Mouse (Mus musculus): ENCODE measurements at regions not wholly inside any gene's neighbourhood (a gene's known extent, or its start where the extent isn't known, plus 50 kb on each side); places are given as distances from the start of the nearest gene placed in this dataset.

- WGBS, result 17% methylated on average over 3 of the region's 3 CpGs
- H3K4me1 ChIP-seq (replicated peaks), result no peaks in the 10 kb centered on the region
- no peaks in the 10 kb centered on the region for H3K27me3 ChIP-seq
- no peak overlapping the region for H3K4me2 ChIP-seq
- H3K27ac ChIP-seq (replicated peaks), result no peak overlapping the region
- no peaks in the 10 kb centered on the region for H3K36me3 ChIP-seq
- no peak overlapping the region for H3K4me3 ChIP-seq
- ATAC-seq (ENCODE audit: low read depth), result no peak
- no peak overlapping the region for H3K9ac ChIP-seq
- no peaks in the 10 kb centered on the region for H3K9me3 ChIP-seq
Measured at GRCm38 (mm10) chr19:15242781-15243180, 644.9 kb upstream of the Tle4 start.

DNA sequence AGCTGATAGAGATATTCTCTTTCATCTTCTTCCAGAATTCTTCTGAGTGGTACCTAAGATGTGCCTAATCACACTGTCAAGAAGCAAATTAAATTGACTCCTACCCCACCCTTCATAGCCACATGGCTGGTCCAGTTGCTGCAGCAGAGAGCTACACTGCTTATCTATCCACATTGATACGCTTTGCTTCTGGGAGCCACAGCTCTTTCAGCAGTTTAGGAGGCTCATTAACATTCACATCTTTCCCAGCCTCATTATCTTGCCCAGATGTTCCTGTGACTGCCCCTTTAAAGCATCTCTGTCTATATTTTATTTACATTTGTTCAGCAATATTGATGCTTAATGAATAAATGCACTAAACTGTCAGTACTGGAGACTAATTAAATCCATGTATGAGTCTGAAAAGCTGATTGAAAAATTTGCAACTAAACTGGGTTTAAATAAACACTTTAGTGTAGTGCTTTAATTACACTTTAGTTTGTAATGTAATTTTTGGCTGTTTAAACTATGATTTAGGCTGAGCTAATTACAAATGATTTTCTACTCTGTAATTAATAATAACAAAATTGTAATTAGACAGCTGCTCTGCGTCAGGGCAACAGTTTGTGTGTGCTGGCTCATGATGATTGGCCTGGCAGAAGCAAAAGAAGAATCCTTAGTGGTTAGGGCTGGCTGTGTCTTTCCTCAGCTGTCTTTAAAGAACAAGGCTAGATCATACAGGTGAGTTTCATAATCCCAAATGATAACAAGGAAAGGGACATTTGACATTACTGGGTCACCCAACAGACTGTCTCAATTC is 632.5 kb upstream of the Tle4 start:
- no peaks in the 10 kb centered on the region for H3K9me3 ChIP-seq
- H3K9ac ChIP-seq, result no peak overlapping the region
- H3K27me3 ChIP-seq, result no peaks in the 10 kb centered on the region
- H3K4me2 ChIP-seq, result no peak overlapping the region
- peak; percentile 74 for ATAC-seq (ENCODE audit: low read depth)
- H3K36me3 ChIP-seq, result no peaks in the 10 kb centered on the region
- peaks cover 5% of the 10 kb centered on the region; the same call in 1 of the 2 replicates for H3K4me1 ChIP-seq (replicated peaks)
- H3K27ac ChIP-seq (replicated peaks), result no peak overlapping the region
- 42% methylated on average over 2 of the region's 2 CpGs for WGBS
- no peak overlapping the region for H3K4me3 ChIP-seq

- H3K27ac ChIP-seq (replicated peaks), result no peak overlapping the region
- H3K4me2 ChIP-seq, result no peak overlapping the region
- H3K27me3 ChIP-seq, result no peaks in the 10 kb centered on the region
- no peaks in the 10 kb centered on the region for H3K4me1 ChIP-seq (replicated peaks)
- WGBS, result 89% methylated on average over 3 of the region's 3 CpGs
- no peaks in the 10 kb centered on the region for H3K36me3 ChIP-seq
- H3K9ac ChIP-seq, result no peak overlapping the region
- H3K9me3 ChIP-seq, result no peaks in the 10 kb centered on the region
- no peak for ATAC-seq (ENCODE audit: low read depth)
- no peak overlapping the region for H3K4me3 ChIP-seq
Measured at GRCm38 (mm10) chr19:15217387-15217786, 619.5 kb upstream of the Tle4 start.

DNA sequence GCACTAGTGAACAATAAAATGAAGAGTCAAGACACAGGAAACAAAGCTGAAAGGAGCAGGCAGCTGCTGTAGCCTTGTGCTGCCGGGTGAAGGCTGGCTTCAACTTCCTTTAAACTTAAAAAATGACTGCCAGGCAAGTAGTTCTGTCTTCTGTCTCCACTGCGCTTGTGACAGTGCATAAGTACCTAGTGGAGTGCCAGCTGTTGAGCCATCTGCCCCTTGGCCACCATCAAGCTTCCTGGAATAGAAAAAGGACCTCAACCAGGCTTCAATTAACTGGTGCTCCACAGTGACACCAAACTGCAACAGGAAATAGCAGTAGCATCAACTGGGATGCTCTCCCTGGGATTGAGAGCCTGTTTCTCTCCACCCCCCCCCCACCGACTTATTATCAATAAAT is 616.8 kb upstream of the Tle4 start:
- Histone ChIP-seq H3K36me3 (no peaks in the 10 kb centered on the region), H3K4me1 (replicated peaks) (no peaks in the 10 kb centered on the region), H3K4me2 (no peak overlapping the region), H3K9me3 (no peaks in the 10 kb centered on the region), H3K9ac (no peak overlapping the region), H3K27ac (replicated peaks) (no peak overlapping the region), H3K4me3 (no peak overlapping the region), H3K27me3 (no peaks in the 10 kb centered on the region)
- no peak for ATAC-seq (ENCODE audit: low read depth)
- 72% methylated on average over 3 of the region's 3 CpGs for WGBS

DNA sequence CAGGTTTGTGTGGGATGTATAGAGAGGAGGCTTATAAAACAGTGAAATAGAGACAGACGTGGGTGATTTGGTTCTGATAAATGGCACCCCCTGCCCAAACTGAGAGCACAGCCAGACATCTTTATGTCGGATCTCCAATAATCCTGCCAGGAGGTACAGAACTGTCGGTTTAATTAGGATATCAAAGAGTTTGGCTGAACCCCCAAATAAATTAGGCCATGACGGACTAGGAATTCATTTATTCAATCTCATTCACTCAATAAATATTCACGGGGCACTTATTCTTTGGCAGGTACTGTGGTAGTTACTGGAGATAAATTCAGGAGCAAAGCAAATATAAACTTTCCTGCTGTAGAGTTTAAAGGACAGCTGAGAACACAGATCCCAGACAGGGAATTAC is 615.0 kb upstream of the Tle4 start:
- H3K9me3 ChIP-seq, result no peaks in the 10 kb centered on the region
- 37% methylated on average over 5 of the region's 5 CpGs for WGBS
- no peaks in the 10 kb centered on the region for H3K36me3 ChIP-seq
- H3K4me1 ChIP-seq (replicated peaks), result no peaks in the 10 kb centered on the region
- no peak for ATAC-seq (ENCODE audit: low read depth)
- no peak overlapping the region for H3K4me3 ChIP-seq
- no peak overlapping the region for H3K9ac ChIP-seq
- no peak overlapping the region for H3K4me2 ChIP-seq
- no peaks in the 10 kb centered on the region for H3K27me3 ChIP-seq
- H3K27ac ChIP-seq (replicated peaks), result no peak overlapping the region

DNA sequence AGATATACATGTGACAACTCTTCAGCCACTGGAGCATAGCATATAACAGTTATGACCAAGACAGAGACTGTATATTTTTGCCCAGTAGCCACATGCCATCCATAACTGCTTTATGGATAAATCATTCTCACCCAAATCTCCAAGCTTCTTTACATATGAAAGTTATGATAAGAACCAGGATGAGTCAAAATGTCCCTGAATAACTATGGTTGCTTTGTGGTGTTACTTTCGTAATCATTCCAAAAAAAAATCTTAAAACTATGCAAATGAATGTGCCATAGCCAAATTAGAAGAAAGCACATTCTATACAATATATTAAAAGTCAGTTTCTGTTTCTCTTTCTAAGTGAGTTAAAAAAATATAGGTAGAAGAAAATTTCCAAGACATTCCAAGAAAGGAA is 605.2 kb upstream of the Tle4 start:
- Histone ChIP-seq H3K27me3 (no peaks in the 10 kb centered on the region), H3K9ac (no peak overlapping the region), H3K36me3 (no peaks in the 10 kb centered on the region), H3K4me1 (replicated peaks) (peaks cover 16% of the 10 kb centered on the region), H3K9me3 (no peaks in the 10 kb centered on the region), H3K4me3 (no peak overlapping the region), H3K27ac (replicated peaks) (no peak overlapping the region), H3K4me2 (no peak overlapping the region)
- 88% methylated on average over 1 of the region's 1 CpGs for WGBS
- ATAC-seq (ENCODE audit: low read depth), result no peak

GRCm38 (mm10) chr19:15201262-15201661 is 603.4 kb upstream of the Tle4 start:
- Histone ChIP-seq H3K9me3 (no peaks in the 10 kb centered on the region), H3K4me3 (no peak overlapping the region), H3K9ac (no peak overlapping the region), H3K27me3 (no peaks in the 10 kb centered on the region), H3K4me2 (no peak overlapping the region), H3K36me3 (no peaks in the 10 kb centered on the region), H3K27ac (replicated peaks) (peak overlapping the region; percentile 54; the same call in 1 of the 2 replicates), H3K4me1 (replicated peaks) (peaks cover 16% of the 10 kb centered on the region)
- WGBS, result 20% methylated on average over 3 of the region's 3 CpGs
- ATAC-seq (ENCODE audit: low read depth), result peak; percentile 27

DNA sequence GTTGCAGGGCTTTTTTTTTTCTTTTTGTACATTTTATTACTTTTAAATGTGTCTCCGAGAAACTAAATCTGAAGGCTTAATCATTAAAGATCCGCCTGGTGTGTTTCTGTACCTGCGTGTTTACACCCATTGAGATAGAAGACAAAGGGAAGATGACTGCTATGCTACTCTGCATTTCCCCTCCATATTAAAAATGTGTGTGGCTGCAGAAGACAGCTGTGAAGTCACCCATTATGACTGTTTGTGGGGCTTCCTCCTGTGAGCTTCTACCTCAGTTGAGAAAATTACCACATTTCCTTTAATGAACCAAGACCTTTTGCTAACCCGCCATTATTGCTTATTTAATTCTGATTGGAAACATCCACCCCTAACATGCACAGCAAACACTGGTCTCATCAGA is 602.9 kb upstream of the Tle4 start:
- H3K36me3 ChIP-seq, result no peaks in the 10 kb centered on the region
- peak overlapping the region; percentile 54 for H3K27ac ChIP-seq (replicated peaks)
- no peak overlapping the region for H3K4me3 ChIP-seq
- no peaks in the 10 kb centered on the region for H3K27me3 ChIP-seq
- 57% methylated on average over 4 of the region's 4 CpGs for WGBS
- H3K4me2 ChIP-seq, result no peak overlapping the region
- peaks cover 16% of the 10 kb centered on the region for H3K4me1 ChIP-seq (replicated peaks)
- H3K9ac ChIP-seq, result no peak overlapping the region
- H3K9me3 ChIP-seq, result no peaks in the 10 kb centered on the region
- ATAC-seq (ENCODE audit: low read depth), result peak; percentile 27; the same call in 1 of the 2 replicates

DNA sequence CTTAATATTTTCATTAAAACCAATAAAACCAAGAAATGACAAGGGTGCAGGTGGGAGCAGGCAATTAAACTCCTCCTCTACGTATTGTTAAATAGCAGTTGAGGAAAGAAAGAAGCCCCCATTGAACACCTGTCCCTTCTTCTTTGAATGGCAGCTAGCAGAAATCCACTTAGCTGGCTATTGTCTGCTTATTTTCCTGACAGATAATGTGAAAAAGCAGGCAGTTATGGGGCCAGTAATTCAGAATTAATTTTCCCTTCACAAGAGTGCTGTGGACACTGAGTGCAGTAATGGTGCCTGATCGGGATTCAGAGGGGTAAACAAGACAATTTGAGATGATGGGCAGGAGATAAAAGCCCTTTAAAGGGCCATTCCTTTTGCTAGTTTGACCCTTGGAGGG is 602.5 kb upstream of the Tle4 start:
- Histone ChIP-seq H3K36me3 (no peaks in the 10 kb centered on the region), H3K4me3 (no peak overlapping the region), H3K9ac (no peak overlapping the region), H3K27me3 (no peaks in the 10 kb centered on the region), H3K4me1 (replicated peaks) (peaks cover 16% of the 10 kb centered on the region), H3K4me2 (no peak overlapping the region), H3K27ac (replicated peaks) (peak overlapping the region; percentile 54; the same call in 1 of the 2 replicates), H3K9me3 (no peaks in the 10 kb centered on the region)
- WGBS, result 22% methylated on average over 2 of the region's 2 CpGs
- no peak for ATAC-seq (ENCODE audit: low read depth)

DNA sequence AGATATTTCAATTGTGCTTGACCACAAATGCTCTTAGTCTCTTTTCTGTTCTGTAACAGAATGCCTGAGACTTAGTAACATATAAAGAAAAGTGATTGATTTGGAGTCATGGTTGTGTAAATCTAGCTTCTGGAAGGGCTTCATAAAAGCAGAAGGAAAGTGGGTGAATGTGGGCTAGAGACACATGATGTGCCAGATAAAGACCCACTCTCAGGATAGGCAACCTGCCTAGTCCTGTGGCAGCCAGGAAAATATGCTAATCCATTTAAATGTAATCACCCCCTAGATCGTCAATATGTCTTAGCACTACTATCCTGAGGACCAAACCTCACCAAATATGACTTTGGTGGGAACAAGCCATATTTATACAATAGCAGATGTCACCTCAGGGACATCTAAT is 601.8 kb upstream of the Tle4 start:
- peak; percentile 50; the same call in 1 of the 2 replicates for ATAC-seq (ENCODE audit: low read depth)
- Histone ChIP-seq H3K4me2 (no peak overlapping the region), H3K9me3 (no peaks in the 10 kb centered on the region), H3K27me3 (no peaks in the 10 kb centered on the region), H3K4me1 (replicated peaks) (peaks cover 16% of the 10 kb centered on the region), H3K4me3 (no peak overlapping the region), H3K36me3 (no peaks in the 10 kb centered on the region), H3K27ac (replicated peaks) (no peak overlapping the region), H3K9ac (no peak overlapping the region)
- WGBS, result 45% methylated on average over 1 of the region's 1 CpGs

DNA sequence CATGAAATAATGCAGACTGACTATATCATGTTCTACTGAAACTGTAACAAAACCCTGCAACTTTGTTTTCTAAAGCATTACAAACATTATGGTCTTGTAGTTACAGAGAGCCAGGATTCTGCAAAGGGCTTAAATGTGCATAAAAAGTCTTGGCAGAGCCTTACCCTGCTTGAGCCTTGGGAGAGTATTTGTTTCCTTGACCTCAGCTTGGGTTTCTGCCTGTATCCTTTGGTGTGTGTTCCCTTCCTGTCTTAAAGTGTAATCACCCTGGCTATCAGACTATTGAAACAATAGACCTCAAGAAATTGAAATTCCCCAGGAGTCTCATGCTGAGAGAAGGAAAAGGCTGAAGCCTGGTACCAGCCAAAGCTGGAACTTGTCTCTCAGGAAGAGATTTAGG is 577.4 kb upstream of the Tle4 start:
- no peak for ATAC-seq (ENCODE audit: low read depth)
- Histone ChIP-seq H3K4me1 (replicated peaks) (no peaks in the 10 kb centered on the region), H3K36me3 (no peaks in the 10 kb centered on the region), H3K4me3 (no peak overlapping the region), H3K4me2 (no peak overlapping the region), H3K27me3 (no peaks in the 10 kb centered on the region), H3K9me3 (no peaks in the 10 kb centered on the region), H3K27ac (replicated peaks) (no peak overlapping the region), H3K9ac (no peak overlapping the region)

DNA sequence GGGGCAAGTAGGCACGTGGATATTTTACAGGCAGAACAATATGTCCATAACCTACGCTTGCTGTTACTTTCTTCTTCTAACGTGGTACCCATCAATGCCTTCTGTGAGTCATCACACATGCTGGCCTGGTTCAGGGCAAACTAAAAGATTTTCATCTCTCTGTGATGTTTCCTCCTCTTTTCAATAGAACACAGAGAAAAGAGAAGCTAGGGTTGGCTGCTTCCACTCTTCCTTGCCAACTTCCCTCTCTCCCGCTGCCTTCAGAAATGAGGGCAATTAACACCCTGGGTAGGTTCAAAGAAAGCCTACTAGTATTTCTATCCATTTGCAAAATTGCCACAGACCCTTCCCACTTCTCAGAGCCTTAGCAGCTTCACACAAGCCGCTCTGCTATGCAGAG is 575.5 kb upstream of the Tle4 start:
- H3K9ac ChIP-seq, result no peak overlapping the region
- no peak overlapping the region for H3K27ac ChIP-seq (replicated peaks)
- 22% methylated on average over 5 of the region's 5 CpGs for WGBS
- H3K4me3 ChIP-seq, result no peak overlapping the region
- no peaks in the 10 kb centered on the region for H3K27me3 ChIP-seq
- no peaks in the 10 kb centered on the region for H3K36me3 ChIP-seq
- ATAC-seq (ENCODE audit: low read depth), result no peak
- H3K4me2 ChIP-seq, result no peak overlapping the region
- H3K4me1 ChIP-seq (replicated peaks), result no peaks in the 10 kb centered on the region
- no peaks in the 10 kb centered on the region for H3K9me3 ChIP-seq

DNA sequence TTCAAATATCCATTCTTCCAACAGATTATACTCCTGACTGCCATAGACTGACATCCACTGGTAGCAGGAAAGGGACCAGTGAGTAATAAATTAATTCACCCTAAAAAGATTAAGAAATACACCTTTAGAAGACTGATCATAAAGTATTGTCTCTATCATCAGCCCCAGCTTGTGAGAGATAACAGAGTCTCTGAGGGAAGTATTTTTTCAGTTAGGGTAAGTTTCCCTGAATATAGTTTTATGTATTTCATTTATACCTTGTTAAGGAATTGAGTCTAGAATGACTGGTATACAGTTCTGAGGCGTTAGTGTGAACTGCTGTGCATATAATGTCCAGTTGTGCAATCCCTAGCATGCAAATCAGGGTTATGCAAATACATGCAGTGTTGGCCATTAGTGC is 569.3 kb upstream of the Tle4 start:
- no peaks in the 10 kb centered on the region for H3K36me3 ChIP-seq
- ATAC-seq (ENCODE audit: low read depth), result no peak
- H3K9ac ChIP-seq, result no peak overlapping the region
- no peaks in the 10 kb centered on the region for H3K27me3 ChIP-seq
- H3K4me2 ChIP-seq, result no peak overlapping the region
- 69% methylated on average over 1 of the region's 1 CpGs for WGBS
- H3K9me3 ChIP-seq, result no peaks in the 10 kb centered on the region
- H3K4me3 ChIP-seq, result no peak overlapping the region
- H3K4me1 ChIP-seq (replicated peaks), result no peaks in the 10 kb centered on the region
- no peak overlapping the region for H3K27ac ChIP-seq (replicated peaks)
